Mouse (Mus musculus): Measurements from ENCODE around the gene Gtf3a. TPM values are rescaled to one million over a fixed set of nuclear protein-coding genes. Genes with fewer than 3 reads are reported as not detected.

The Gtf3a gene
- polyA plus RNA-seq (2015; fragmentation: Illumina TruSeq; extraction: RNeasy Lipid Tissue Mini Kit (QIAGEN cat#74804); ENCODE audit: insufficient read depth, low read depth, low replicate concordance) = 18.3 TPM

DNA sequence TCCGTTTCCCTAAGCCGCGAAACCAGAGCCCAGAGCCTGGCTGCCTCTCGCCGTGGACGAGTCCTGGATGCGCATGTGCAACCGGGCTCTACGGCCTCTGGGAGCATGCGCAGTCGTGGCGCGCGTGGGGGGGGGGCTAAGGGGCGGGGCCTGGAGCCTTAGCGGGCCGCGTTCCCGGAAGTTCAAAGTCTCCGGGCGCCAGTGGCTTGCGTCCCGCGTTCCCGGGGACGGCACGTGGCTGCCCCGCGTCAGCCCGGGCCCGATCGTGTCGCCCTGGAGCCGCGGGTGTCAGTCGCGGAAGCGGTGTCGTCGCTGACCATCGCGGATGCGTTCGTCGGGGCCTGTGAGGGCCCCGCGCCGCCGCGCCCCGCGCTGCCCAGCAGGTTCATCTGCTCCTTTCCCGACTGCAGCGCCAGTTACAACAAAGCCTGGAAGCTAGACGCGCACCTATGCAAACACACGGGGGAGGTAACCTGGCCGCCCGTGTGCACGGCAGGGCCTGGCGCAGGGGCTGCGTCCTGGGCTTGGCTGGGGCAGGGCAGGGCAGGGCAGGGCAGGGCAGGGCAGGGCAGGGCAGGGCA, at the start of gene Gtf3a:
TSS of gene Gtf3a (plus strand) at position 150 of the 581 bp plus-strand sequence.

DNA sequence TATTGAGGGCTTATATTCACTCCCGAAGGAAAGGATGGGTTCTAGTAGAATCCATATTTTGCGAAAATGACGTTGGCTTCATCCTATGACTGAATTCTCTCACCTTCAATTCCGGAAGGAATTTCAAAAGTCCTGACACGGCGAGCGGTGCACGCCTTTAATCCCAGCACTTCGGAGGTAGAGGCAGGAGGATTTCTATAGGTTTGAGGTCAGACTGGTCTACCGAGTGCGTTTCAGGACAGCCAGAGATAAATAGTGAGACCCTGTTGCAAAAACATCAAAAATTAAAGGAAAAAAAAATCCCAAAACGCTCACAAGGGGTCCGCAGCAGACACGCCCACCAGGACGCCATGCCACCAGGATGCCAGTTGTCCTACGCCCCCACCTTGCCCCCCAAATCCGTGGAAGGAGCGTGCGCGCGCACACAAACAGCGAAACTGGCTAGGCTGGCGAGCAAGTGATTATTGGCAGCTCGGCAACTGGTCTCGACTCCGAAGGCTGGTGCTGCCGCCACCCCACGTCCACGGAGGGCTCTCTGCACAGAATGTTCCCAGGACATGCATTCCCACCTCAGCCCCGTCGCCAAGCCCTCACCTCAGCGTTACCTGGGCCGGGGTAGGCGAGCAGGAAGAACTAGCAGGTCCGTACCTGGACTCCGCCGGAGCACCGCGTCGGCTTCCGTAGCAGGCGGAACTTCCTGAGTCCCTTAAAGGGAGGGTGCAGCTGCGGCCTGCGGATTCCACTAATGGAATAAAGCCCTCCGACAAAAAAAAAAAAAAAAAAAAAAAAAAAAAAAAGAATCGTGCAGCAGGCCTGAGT, 14.9 kb downstream of the Gtf3a start, which contains the start of gene Mtif3:
TSS of gene Mtif3 (minus strand) at position 683 of the 819 bp plus-strand sequence.

Other genes starting within 250 kb of the Gtf3a start
- 6.5 TPM for gene Usp12, start 153.7 kb upstream of the Gtf3a start, polyA plus RNA-seq (2015; fragmentation: Illumina TruSeq; extraction: RNeasy Lipid Tissue Mini Kit (QIAGEN cat#74804); ENCODE audit: insufficient read depth, low read depth, low replicate concordance)
- 240 TPM for gene Rpl21, start 115.8 kb upstream of the Gtf3a start, polyA plus RNA-seq (2015; fragmentation: Illumina TruSeq; extraction: RNeasy Lipid Tissue Mini Kit (QIAGEN cat#74804); ENCODE audit: insufficient read depth, low read depth, low replicate concordance)
- gene Rasl11a, start 103.6 kb upstream of the Gtf3a start, polyA plus RNA-seq (2015; fragmentation: Illumina TruSeq; extraction: RNeasy Lipid Tissue Mini Kit (QIAGEN cat#74804); ENCODE audit: insufficient read depth, low read depth, low replicate concordance) = 4.7 TPM
- gene Mtif3, start 15.1 kb downstream of the Gtf3a start, polyA plus RNA-seq (2015; fragmentation: Illumina TruSeq; extraction: RNeasy Lipid Tissue Mini Kit (QIAGEN cat#74804); ENCODE audit: insufficient read depth, low read depth, low replicate concordance) = 4.0 TPM
- gene Lnx2, start 127.9 kb downstream of the Gtf3a start, polyA plus RNA-seq (2015; fragmentation: Illumina TruSeq; extraction: RNeasy Lipid Tissue Mini Kit (QIAGEN cat#74804); ENCODE audit: insufficient read depth, low read depth, low replicate concordance) = 4.7 TPM
- gene Polr1d, start 128.4 kb downstream of the Gtf3a start, polyA plus RNA-seq (2015; fragmentation: Illumina TruSeq; extraction: RNeasy Lipid Tissue Mini Kit (QIAGEN cat#74804); ENCODE audit: insufficient read depth, low read depth, low replicate concordance) = 37.7 TPM
- not detected for gene Gsx1, start 240.0 kb downstream of the Gtf3a start, polyA plus RNA-seq (2015; fragmentation: Illumina TruSeq; extraction: RNeasy Lipid Tissue Mini Kit (QIAGEN cat#74804); ENCODE audit: insufficient read depth, low read depth, low replicate concordance)